Mouse (Mus musculus): ENCODE results near the gene Gm27179.
"Not testable (repeated sequence)": the region's sequence is repeated elsewhere in the genome, so short reads cannot be mapped to it uniquely, and the experiment has no call there.

Gm27179 gene

GRCm38 (mm10) chr14:69512449-69512848 lies at the start of gene Gm27179:
Gene Gm27179, minus strand, starts transcription at chr14:69512549.
- not testable (repeated sequence) for DNase-seq (ENCODE audit: low spot score in 2 of 2)

GRCm38 (mm10) chr14:69557550-69557949 lies 45.2 kb upstream of the Gm27179 start:
- not testable (repeated sequence) for DNase-seq (ENCODE audit: low spot score in 2 of 2)

GRCm38 (mm10) chr14:69556820-69557219 lies 44.5 kb upstream of the Gm27179 start:
- DNase-seq (ENCODE audit: low spot score in 2 of 2): not testable (repeated sequence)

- DNase-seq (ENCODE audit: low spot score in 2 of 2): not testable (repeated sequence)
Measured at GRCm38 (mm10) chr14:69555110-69555831, 42.9 kb upstream of the Gm27179 start, which contains the start of gene Entpd4b. Gene Entpd4b, plus strand, starts transcription at chr14:69555424.

GRCm38 (mm10) chr14:69547310-69547709 lies 35.0 kb upstream of the Gm27179 start:
- not testable (repeated sequence) for DNase-seq (ENCODE audit: low spot score in 2 of 2)

- not testable (repeated sequence) for DNase-seq (ENCODE audit: low spot score in 2 of 2)
Measured at GRCm38 (mm10) chr14:69545052-69545451, 32.7 kb upstream of the Gm27179 start.

GRCm38 (mm10) chr14:69544033-69544432 lies 31.7 kb upstream of the Gm27179 start:
- DNase-seq (ENCODE audit: low spot score in 2 of 2): not testable (repeated sequence)

- DNase-seq (ENCODE audit: low spot score in 2 of 2): not testable (repeated sequence)
Measured at GRCm38 (mm10) chr14:69542695-69543094, 30.3 kb upstream of the Gm27179 start.

GRCm38 (mm10) chr14:69540113-69540512 lies 27.8 kb upstream of the Gm27179 start:
- not testable (repeated sequence) for DNase-seq (ENCODE audit: low spot score in 2 of 2)

- DNase-seq (ENCODE audit: low spot score in 2 of 2): not testable (repeated sequence)
Measured at GRCm38 (mm10) chr14:69536539-69536938, 24.2 kb upstream of the Gm27179 start.

- DNase-seq (ENCODE audit: low spot score in 2 of 2): not testable (repeated sequence)
Measured at GRCm38 (mm10) chr14:69526202-69526601, 13.9 kb upstream of the Gm27179 start.

- not testable (repeated sequence) for DNase-seq (ENCODE audit: low spot score in 2 of 2)
Measured at GRCm38 (mm10) chr14:69523001-69523400, 10.7 kb upstream of the Gm27179 start.

- not testable (repeated sequence) for DNase-seq (ENCODE audit: low spot score in 2 of 2)
Measured at GRCm38 (mm10) chr14:69520810-69521209, 8.5 kb upstream of the Gm27179 start.

- not testable (repeated sequence) for DNase-seq (ENCODE audit: low spot score in 2 of 2)
Measured at GRCm38 (mm10) chr14:69507000-69507399, 5.3 kb downstream of the Gm27179 start.

GRCm38 (mm10) chr14:69503174-69503573 lies 9.2 kb downstream of the Gm27179 start, which contains the start of gene Gm16867:
Gene Gm16867, minus strand, starts transcription at chr14:69503362.
- DNase-seq (ENCODE audit: low spot score in 2 of 2): not testable (repeated sequence)

GRCm38 (mm10) chr14:69502440-69503150 lies 9.8 kb downstream of the Gm27179 start:
- DNase-seq (ENCODE audit: low spot score in 2 of 2): not testable (repeated sequence)

GRCm38 (mm10) chr14:69496259-69496658 lies 16.1 kb downstream of the Gm27179 start:
- not testable (repeated sequence) for DNase-seq (ENCODE audit: low spot score in 2 of 2)

GRCm38 (mm10) chr14:69494946-69495345 lies 17.4 kb downstream of the Gm27179 start:
- not testable (repeated sequence) for DNase-seq (ENCODE audit: low spot score in 2 of 2)

- DNase-seq (ENCODE audit: low spot score in 2 of 2): not testable (repeated sequence)
Measured at GRCm38 (mm10) chr14:69494522-69494921, 17.8 kb downstream of the Gm27179 start.

- DNase-seq (ENCODE audit: low spot score in 2 of 2): not testable (repeated sequence)
Measured at GRCm38 (mm10) chr14:69488001-69488400, 24.3 kb downstream of the Gm27179 start.

- DNase-seq (ENCODE audit: low spot score in 2 of 2): not testable (repeated sequence)
Measured at GRCm38 (mm10) chr14:69485466-69486135, 26.7 kb downstream of the Gm27179 start.

Data from urinary bladder, adult 18-20 months (tissue).